Mouse (Mus musculus) CH12.LX (cell line): ENCODE results near the gene Numb. TPM values are rescaled to one million over a fixed set of nuclear protein-coding genes. Genes with fewer than 3 reads are reported as not detected.

ENCODE experiments used
- DNase-seq: peaks from one replicate; pipeline ENCODE4 v3.0.0-alpha.2; 2013; ENCODE audit errors: extremely low read depth
- H3K27ac ChIP-seq: 2 replicates; pipeline ENCODE4 v1.5.1; 2012; ENCODE audit warnings: low read depth, mild to moderate bottlenecking, control low read depth, moderate library complexity; ENCODE audit not compliant: insufficient read depth
- H3K27me3 ChIP-seq: replicated peaks from 2 replicates; pipeline ENCODE3; 2012; ENCODE audit warnings: inconsistent platforms
- H3K36me3 ChIP-seq, 2 experiments: replicated peaks in 1 of 2; 2 replicates each; pipeline versions ENCODE3 to v1.6.1; 2012; ENCODE audit warnings: inconsistent platforms in 1 of 2, low read length in 1 of 2, mild to moderate bottlenecking in 1 of 2, mixed read lengths in 1 of 2, moderate library complexity in 1 of 2; ENCODE audit not compliant: control insufficient read depth in 1 of 2, insufficient read depth in 1 of 2
- H3K4me1 ChIP-seq, 2 experiments: 2 replicates each; pipeline ENCODE4 v1.6.1; 2012; ENCODE audit warnings: inconsistent platforms in 1 of 2, moderate library complexity in 1 of 2; ENCODE audit not compliant: insufficient read depth in 2 of 2, control insufficient read depth in 1 of 2
- H3K4me2 ChIP-seq: 2 replicates; pipeline ENCODE4 v1.6.1; 2012; ENCODE audit warnings: low read depth, mild to moderate bottlenecking, control low read depth; ENCODE audit not compliant: poor library complexity, insufficient read depth, severe bottlenecking
- H3K4me3 ChIP-seq, 3 experiments: fragments of 150-350 bp in 1 of 3; sonication (generic) in 1 of 3; replicated peaks in 1 of 3; 2 replicates each; pipeline versions ENCODE3 to v1.5.1; 2011 to 2012; ENCODE audit warnings: low read depth in 2 of 3, low read length in 2 of 3, mild to moderate bottlenecking in 2 of 3, moderate library complexity in 2 of 3, control low read depth in 1 of 3, improper control_type of control experiment in 1 of 3, inconsistent platforms in 1 of 3, mixed read lengths in 1 of 3; ENCODE audit not compliant: poor library complexity in 1 of 3
- H3K79me2 ChIP-seq: replicated peaks from 2 replicates; pipeline ENCODE4 v1.6.1; 2012; ENCODE audit warnings: mild to moderate bottlenecking, moderate library complexity; ENCODE audit not compliant: control insufficient read depth, poor library complexity, insufficient read depth, severe bottlenecking; ENCODE audit errors: extremely low read depth
- H3K9ac ChIP-seq: 2 replicates; pipeline ENCODE4 v1.6.1; 2012; ENCODE audit warnings: low read depth, mild to moderate bottlenecking, control low read depth, moderate library complexity; ENCODE audit not compliant: insufficient read depth
- H3K9me3 ChIP-seq: replicated peaks from 2 replicates; pipeline ENCODE3; 2012; ENCODE audit warnings: low read length, inconsistent platforms, mixed read lengths
- BHLHE40 ChIP-seq: IDR thresholded peaks from 2 replicates; pipeline ENCODE4 v1.6.1; 2011; ENCODE audit warnings: mild to moderate bottlenecking, low read depth, low read length, improper control_type of control experiment
- CHD1 ChIP-seq: IDR thresholded peaks from 2 replicates; pipeline ENCODE4 v1.6.1; 2012; ENCODE audit warnings: low read depth, low read length, improper control_type of control experiment, inconsistent platforms
- CTCF ChIP-seq, 2 experiments: IDR thresholded peaks in 1 of 2; conservative IDR thresholded peaks in 1 of 2; 2 replicates each; pipeline ENCODE4 v1.5.1; 2011 to 2012; ENCODE audit warnings: low read depth in 2 of 2, low read length in 2 of 2, improper control_type of control experiment in 1 of 2, inconsistent platforms in 1 of 2, mild to moderate bottlenecking in 1 of 2, moderate library complexity in 1 of 2
- EP300 ChIP-seq: IDR thresholded peaks from 2 replicates; pipeline ENCODE4 v1.6.1; 2011; ENCODE audit warnings: low read length, improper control_type of control experiment
- ETS1 ChIP-seq: conservative IDR thresholded peaks from 2 replicates; pipeline ENCODE4 v1.6.1; 2012; ENCODE audit warnings: low read depth, mild to moderate bottlenecking, inconsistent platforms, low read length, improper control_type of control experiment, moderate library complexity
- GABPA ChIP-seq: IDR thresholded peaks from 2 replicates; pipeline ENCODE4 v1.6.1; 2012; ENCODE audit warnings: low read depth, low read length, improper control_type of control experiment, inconsistent platforms; ENCODE audit not compliant: insufficient replicate concordance
- HCFC1 ChIP-seq: IDR thresholded peaks from 2 replicates; pipeline ENCODE4 v1.6.1; 2012; ENCODE audit warnings: low read depth, mild to moderate bottlenecking, inconsistent platforms, low read length, improper control_type of control experiment
- JUN ChIP-seq: IDR thresholded peaks from 2 replicates; pipeline ENCODE4 v1.6.1; 2011; ENCODE audit warnings: low read depth, mild to moderate bottlenecking, low read length, improper control_type of control experiment, moderate library complexity; ENCODE audit not compliant: insufficient read depth
- MAFK ChIP-seq: IDR thresholded peaks from 2 replicates; pipeline ENCODE4 v1.6.1; 2011; ENCODE audit warnings: low read length, improper control_type of control experiment; ENCODE audit not compliant: insufficient replicate concordance
- MAZ ChIP-seq: IDR thresholded peaks from 2 replicates; pipeline ENCODE4 v1.6.1; 2012; ENCODE audit warnings: low read depth, mild to moderate bottlenecking, inconsistent platforms, low read length, improper control_type of control experiment, moderate library complexity
- MEF2A ChIP-seq: IDR thresholded peaks from 2 replicates; pipeline ENCODE4 v1.6.1; 2014; ENCODE audit warnings: low read depth, mild to moderate bottlenecking, inconsistent platforms, low read length, improper control_type of control experiment, borderline replicate concordance
- MYC ChIP-seq: IDR thresholded peaks from 2 replicates; pipeline ENCODE4 v1.6.1; 2011; ENCODE audit warnings: low read depth, mild to moderate bottlenecking, improper control_type of control experiment, low read length
- NELFE ChIP-seq: IDR thresholded peaks from 2 replicates; pipeline ENCODE4 v1.6.1; 2011; ENCODE audit warnings: low read depth, low read length, improper control_type of control experiment
- NRF1 ChIP-seq: IDR thresholded peaks from 2 replicates; pipeline ENCODE4 v1.6.1; 2014; ENCODE audit warnings: low read depth, mild to moderate bottlenecking, inconsistent platforms, low read length, improper control_type of control experiment, moderate library complexity
- PAX5 ChIP-seq: IDR thresholded peaks from 2 replicates; pipeline ENCODE4 v1.6.1; 2012; ENCODE audit warnings: low read length, inconsistent platforms, mixed read lengths
- RCOR1 ChIP-seq: conservative IDR thresholded peaks from 2 replicates; pipeline ENCODE4 v1.6.1; 2012; ENCODE audit warnings: low read depth, mild to moderate bottlenecking, inconsistent platforms, low read length, improper control_type of control experiment
- USF1 ChIP-seq: IDR thresholded peaks from 2 replicates; pipeline ENCODE4 v1.6.1; 2014; ENCODE audit warnings: low read depth, mild to moderate bottlenecking, inconsistent platforms, low read length, improper control_type of control experiment
- ZMIZ1 ChIP-seq: IDR thresholded peaks from 2 replicates; pipeline ENCODE4 v1.6.1; 2012; ENCODE audit warnings: low read depth, mild to moderate bottlenecking, inconsistent platforms, low read length, improper control_type of control experiment
- dilution Hi-C: fragments of 300-500 bp; cut with MboI; formaldehyde crosslinking; loops from 2 replicates; pipeline ENCODE4 v1.14.3; 2020; ENCODE audit warnings: low sequenced_read_pairs; ENCODE audit not compliant: extremely low pct_unique_long_range_greater_than_20kb, extremely low pct_ligation_motif_present
- in situ Hi-C: fragments of 300-500 bp; cut with MboI; formaldehyde crosslinking; loops from 3 replicates; pipeline ENCODE4 v1.14.3; 2019; ENCODE audit warnings: low sequenced_read_pairs, low pct_ligation_motif_present, low pct_unique_long_range_greater_than_20kb, mixed read lengths
- polyA plus RNA-seq: library from polyadenylated mRNA; unstranded; fragments of >175 nt; gene quantifications from 2 replicates; pipeline ENCODE4 v1.2.1, GENCODE M21; 2012; ENCODE audit warnings: low read depth; ENCODE audit not compliant: insufficient read length
- total RNA-seq, 2 experiments: library from RNA; depleted of rRNA; stranded (reverse); fragments of 300-350 nt in 1 of 2; fragments of >200 nt in 1 of 2; gene quantifications; 2 replicates each; pipeline ENCODE4 v1.2.3; 2012 to 2014

Numb gene
- total and polyA plus RNA-seq, 3 experiments = 5.3 to 6.9 (median 5.7) TPM

- in situ Hi-C loops = loop anchor here (25.0 kb wide), 2 partner anchors 97 to 297 kb away; partner anchors contain the start of genes Acot3 and Acot5
- no peaks in the 10 kb centered on the region for H3K36me3 ChIP-seq
- dilution Hi-C loops = no loop called here
These were observed 43.5 kb upstream of the Numb start for GRCm38 (mm10) chr12:83965235-83965634.

DNA sequence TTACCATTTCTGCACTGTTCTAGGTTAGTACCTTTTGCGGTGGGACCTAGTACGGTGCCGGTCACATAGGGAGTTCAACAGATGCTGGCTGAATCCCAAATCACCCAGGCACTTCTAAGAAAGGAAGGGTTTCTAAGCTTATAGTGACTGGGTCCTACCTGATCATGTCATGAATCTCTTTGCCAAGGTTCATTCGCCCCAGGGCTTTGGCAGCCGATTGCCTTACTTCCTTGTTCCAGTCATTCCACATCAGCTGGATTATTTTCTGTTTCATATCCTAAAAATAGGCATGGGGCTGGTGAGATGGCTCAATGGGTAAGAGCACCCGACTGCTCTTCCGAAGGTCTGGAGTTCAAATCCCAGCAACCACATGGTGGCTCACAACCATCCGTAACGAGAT, 36.5 kb upstream of the Numb start:
- Histone ChIP-seq H3K4me1 (peaks cover 4 to 15% of the 10 kb centered on the region in 2 experiments; a peak in 3 of 4 replicates), H3K9me3 (no peaks in the 10 kb centered on the region), H3K79me2 (peaks cover 10% of the 10 kb centered on the region), H3K4me3 (no peak overlapping the region), H3K9ac (no peak overlapping the region), H3K27me3 (no peaks in the 10 kb centered on the region), H3K36me3 (peaks cover 0 to 34% of the 10 kb centered on the region in 2 experiments)
- no peak for DNase-seq
- dilution Hi-C loops (no loop called here), in situ Hi-C loops (loop anchor here (25.0 kb wide), 2 partner anchors 104 to 304 kb away; partner anchors contain the start of genes Acot3 and Acot5)
- no peak for TF ChIP-seq PAX5
- TF ChIP-seq MAFK = no peak
- TF ChIP-seq EP300 = no peak
- TF ChIP-seq CTCF (conservative IDR thresholded peaks at IDR 0.05 in 1 of 2, IDR thresholded peaks at IDR 0.05 in 1 of 2; ENCODE audit: low read depth in 2 of 2, low read length in 2 of 2) = no peak
- no peak for TF ChIP-seq ETS1
- no peak for TF ChIP-seq GABPA
- TF ChIP-seq NRF1 = no peak
- no peak for TF ChIP-seq NELFE
- TF ChIP-seq HCFC1 = no peak
- TF ChIP-seq USF1 = no peak
- no peak for TF ChIP-seq ZMIZ1
- TF ChIP-seq CHD1 = no peak
- no peak for TF ChIP-seq RCOR1
- TF ChIP-seq MYC = no peak
- no peak for TF ChIP-seq MAZ
- no peak for TF ChIP-seq BHLHE40
- TF ChIP-seq, all 38 proteins: peak for 0
- H3K27ac ChIP-seq = no peak overlapping the region
- H3K4me2 ChIP-seq = no peak overlapping the region

More at GRCm38 (mm10) chr12:83965235-83965634, 43.5 kb upstream of the Numb start:
- Histone ChIP-seq H3K9me3 (no peaks in the 10 kb centered on the region), H3K4me1 (peaks cover 0 to 2% of the 10 kb centered on the region in 2 experiments; a peak in 1 of 4 replicates), H3K27me3 (no peaks in the 10 kb centered on the region), H3K27ac (no peak overlapping the region), H3K9ac (no peak overlapping the region), H3K4me3 (no peak overlapping the region), H3K4me2 (no peak overlapping the region)
- DNase-seq = no peak
- TF ChIP-seq MEF2A (no peak), JUN (no peak)
- TF ChIP-seq, all 38 proteins: peak for 0
- H3K79me2 ChIP-seq = no peaks in the 10 kb centered on the region
